Mouse (Mus musculus): ENCODE data around the gene Pate1.

The Pate1 gene

DNA sequence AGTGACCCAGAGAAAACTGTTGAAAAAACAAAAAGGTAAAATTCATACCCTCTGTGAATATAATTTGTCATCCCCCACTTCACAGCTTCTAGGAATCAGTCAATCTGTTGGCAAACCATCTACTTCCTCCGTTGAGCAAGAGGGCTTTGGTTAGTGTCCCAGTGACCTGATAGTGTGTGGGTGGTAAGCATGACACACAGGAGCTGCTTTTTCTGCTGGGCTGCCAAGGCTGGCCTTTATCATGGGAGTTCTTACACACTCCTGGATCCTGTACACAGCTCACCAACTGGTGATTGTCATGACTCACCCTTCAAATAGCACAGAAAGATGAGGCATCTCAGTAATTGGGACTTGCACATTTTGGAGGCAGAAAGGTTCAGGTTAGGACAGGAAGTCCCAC is at the start of gene Pate1:
Gene Pate1, minus strand, starts transcription at position 378 of the 400 bp plus-strand sequence.
- DNase-seq (ENCODE audit: low spot score): no peak

DNA sequence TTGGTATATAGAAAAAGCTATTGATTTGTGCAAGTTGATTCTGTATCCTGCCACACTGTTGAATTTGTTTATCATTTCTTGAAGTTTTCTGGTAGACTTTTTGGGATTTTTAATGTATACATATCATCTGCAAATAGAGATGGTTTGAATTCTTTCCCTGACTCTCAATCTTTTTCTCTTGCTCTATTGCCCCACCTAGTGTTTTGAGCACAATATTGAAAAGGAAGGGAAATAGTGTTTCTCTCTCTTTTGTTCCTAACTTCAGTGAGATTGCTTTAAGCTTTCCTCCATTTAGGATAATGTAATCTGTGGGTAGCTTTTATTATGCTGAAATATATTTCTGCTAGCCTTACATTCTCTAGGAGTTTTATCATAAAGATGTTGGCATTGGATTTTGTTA is 20.1 kb upstream of the Pate1 start:
- DNase-seq (ENCODE audit: low spot score): no peak

DNA sequence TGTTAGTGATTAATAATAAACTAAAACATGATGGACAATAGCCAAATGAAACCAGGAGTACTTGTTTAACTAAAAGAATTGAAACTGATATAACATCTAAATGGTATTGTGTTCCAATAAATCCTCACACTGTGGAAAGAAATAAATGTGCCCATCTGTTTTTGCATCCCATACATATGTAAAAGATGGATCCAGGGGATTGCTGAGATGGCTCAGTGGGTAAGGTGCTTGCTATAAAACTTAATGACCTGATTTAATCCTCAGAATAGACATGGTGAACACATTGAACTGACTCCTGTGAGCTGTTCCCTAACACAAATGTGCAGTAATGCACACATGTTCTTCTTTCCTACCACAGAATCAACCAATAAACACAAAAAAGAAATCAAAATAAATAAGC is 4.7 kb upstream of the Pate1 start:
- no peak for DNase-seq (ENCODE audit: low spot score)

DNA sequence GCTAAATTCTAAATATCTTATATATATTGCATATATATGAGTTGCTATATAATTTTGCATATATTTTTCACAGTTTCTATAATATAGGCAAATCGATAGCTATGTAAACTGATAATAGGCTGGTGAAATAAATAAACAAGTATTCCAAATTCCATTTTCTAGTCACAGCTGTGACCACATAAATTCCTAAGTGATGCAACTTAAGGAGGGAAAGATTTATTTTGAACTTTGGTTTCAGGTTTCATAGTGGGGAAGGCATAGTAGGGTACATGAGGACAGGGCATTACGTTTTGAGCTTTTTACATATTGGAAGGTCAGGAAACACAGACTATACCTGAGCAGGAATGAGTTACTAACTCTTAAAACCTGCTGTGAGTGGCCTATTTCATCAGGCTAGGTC is 13.6 kb downstream of the Pate1 start:
- DNase-seq (ENCODE audit: low spot score): no peak

DNA sequence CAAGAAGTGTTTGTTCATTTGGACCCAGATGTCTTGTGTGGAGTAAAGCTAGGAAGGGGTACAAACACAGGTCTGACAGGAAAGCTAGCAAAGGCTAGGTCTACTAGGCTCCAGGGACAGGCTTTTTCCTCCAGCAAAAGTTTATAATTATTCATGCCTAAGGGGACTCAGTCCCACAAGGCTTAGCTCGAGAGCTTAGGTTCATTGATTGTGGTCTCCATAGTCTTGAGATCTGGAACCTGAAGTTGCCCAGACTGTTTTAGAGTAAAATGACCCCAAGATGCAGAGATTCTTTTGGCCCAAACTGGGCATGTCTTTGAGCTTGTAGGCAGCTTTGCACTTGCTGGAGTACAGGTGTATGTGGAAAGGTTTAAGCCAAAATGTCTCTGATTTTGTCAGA is 39.1 kb downstream of the Pate1 start, which contains the start of gene Pate3:
Gene Pate3, minus strand, starts transcription at position 101 of the 400 bp plus-strand sequence.
- DNase-seq (ENCODE audit: low spot score): no peak

Data from c-Kit-positive CD71-positive TER-119-positive erythroid progenitor cells, embryonic 14.5 days (primary cell).